Mouse (Mus musculus): ENCODE data around the gene Nfkbie. TPM values are rescaled to one million over a fixed set of nuclear protein-coding genes. Genes with fewer than 3 reads are reported as not detected.

Nfkbie gene
- total RNA-seq (2021): 1 to 10 TPM; 1.8 to 2.0 TPM
- long read RNA-seq, experiment 1, partial matches to known transcripts: 0 of 4 reads
- long read RNA-seq, experiment 1, other reads (novel, unspliced or antisense): 1 of 4 reads
- long read RNA-seq, experiment 2, partial matches to known transcripts: 0 of 4 reads
- long read RNA-seq, experiment 2, other reads (novel, unspliced or antisense): 1 of 4 reads

- peak; percentile 88 to 90 for DNase-seq (ENCODE audit: low spot score in 2 of 2)
- intact Hi-C loops (cut with DNase I): no loop called here
These were observed at the start of gene Nfkbie for GRCm38 (mm10) chr17:45555452-45556106. Gene Nfkbie (plus strand): TSS chr17:45555703.

- intact Hi-C loops (cut with DNase I): no loop called here
- DNase-seq (ENCODE audit: low spot score in 2 of 2): no peak
These were observed 49.5 kb upstream of the Nfkbie start for GRCm38 (mm10) chr17:45505941-45506465.

GRCm38 (mm10) chr17:45506700-45507189 is 48.8 kb upstream of the Nfkbie start, which contains the start of gene Aars2:
Gene Aars2 (plus strand): TSS chr17:45506841.
- intact Hi-C loops (cut with DNase I): no loop called here
- DNase-seq (ENCODE audit: low spot score in 2 of 2): peak; percentile 94

- intact Hi-C loops (cut with DNase I): no loop called here
- no peak for DNase-seq (ENCODE audit: low spot score in 2 of 2)
These were observed 44.6 kb upstream of the Nfkbie start for GRCm38 (mm10) chr17:45510871-45511270.

GRCm38 (mm10) chr17:45511757-45512156 is 43.7 kb upstream of the Nfkbie start:
- intact Hi-C loops (cut with DNase I): no loop called here
- DNase-seq (ENCODE audit: low spot score in 2 of 2): no peak

GRCm38 (mm10) chr17:45515204-45515726 is 40.2 kb upstream of the Nfkbie start:
- no peak for DNase-seq (ENCODE audit: low spot score in 2 of 2)
- intact Hi-C loops (cut with DNase I): no loop called here

GRCm38 (mm10) chr17:45515806-45516205 is 39.7 kb upstream of the Nfkbie start:
- intact Hi-C loops (cut with DNase I): loop anchor here (2.0 kb wide), 1 partner anchor 33 kb away; the partner anchor contains the start of gene Tmem151b
- no peak for DNase-seq (ENCODE audit: low spot score in 2 of 2)

- intact Hi-C loops (cut with DNase I): loop anchor here (2.0 kb wide), 1 partner anchor 32 kb away; the partner anchor contains the start of gene Tmem151b
- peak; percentile 85 to 89 for DNase-seq (ENCODE audit: low spot score in 2 of 2)
These were observed 39.0 kb upstream of the Nfkbie start for GRCm38 (mm10) chr17:45516488-45516887.

- intact Hi-C loops (cut with DNase I): loop anchor here (2.0 kb wide), 1 partner anchor 32 kb away; the partner anchor contains the start of gene Tmem151b
- DNase-seq (ENCODE audit: low spot score in 2 of 2): no peak
These were observed 38.4 kb upstream of the Nfkbie start for GRCm38 (mm10) chr17:45517135-45517534.

- intact Hi-C loops (cut with DNase I): loop anchor here (2.0 kb wide), 1 partner anchor 31 kb away; the partner anchor contains the start of gene Tmem151b
- DNase-seq (ENCODE audit: low spot score in 2 of 2): no peak
These were observed 37.8 kb upstream of the Nfkbie start for GRCm38 (mm10) chr17:45517549-45518215.

- intact Hi-C loops (cut with DNase I): no loop called here
- no peak for DNase-seq (ENCODE audit: low spot score in 2 of 2)
These were observed 36.6 kb upstream of the Nfkbie start for GRCm38 (mm10) chr17:45518766-45519475.

- intact Hi-C loops (cut with DNase I): no loop called here
- no peak for DNase-seq (ENCODE audit: low spot score in 2 of 2)
These were observed 35.4 kb upstream of the Nfkbie start for GRCm38 (mm10) chr17:45520136-45520535.

- no peak for DNase-seq (ENCODE audit: low spot score in 2 of 2)
- intact Hi-C loops (cut with DNase I): no loop called here
These were observed 32.2 kb upstream of the Nfkbie start, which contains the start of gene Tcte1 for GRCm38 (mm10) chr17:45523263-45523662. Gene Tcte1 (plus strand): TSS chr17:45523434.

GRCm38 (mm10) chr17:45524961-45525360 is 30.5 kb upstream of the Nfkbie start:
- intact Hi-C loops (cut with DNase I): no loop called here
- no peak for DNase-seq (ENCODE audit: low spot score in 2 of 2)

- intact Hi-C loops (cut with DNase I): no loop called here
- no peak for DNase-seq (ENCODE audit: low spot score in 2 of 2)
These were observed 28.9 kb upstream of the Nfkbie start for GRCm38 (mm10) chr17:45526571-45526970.

GRCm38 (mm10) chr17:45530346-45530782 is 25.1 kb upstream of the Nfkbie start:
- intact Hi-C loops (cut with DNase I): no loop called here
- peak; percentile 61 to 79 for DNase-seq (ENCODE audit: low spot score in 2 of 2)

- no peak for DNase-seq (ENCODE audit: low spot score in 2 of 2)
- intact Hi-C loops (cut with DNase I): no loop called here
These were observed 22.6 kb upstream of the Nfkbie start for GRCm38 (mm10) chr17:45532896-45533295.

- no peak for DNase-seq (ENCODE audit: low spot score in 2 of 2)
- intact Hi-C loops (cut with DNase I): no loop called here
These were observed 19.2 kb upstream of the Nfkbie start for GRCm38 (mm10) chr17:45536264-45536663.

- peak in 1 of 2 experiments; percentile 59 for DNase-seq (ENCODE audit: low spot score in 2 of 2)
- intact Hi-C loops (cut with DNase I): no loop called here
These were observed 17.1 kb upstream of the Nfkbie start for GRCm38 (mm10) chr17:45538394-45538793.
